Mouse (Mus musculus) spleen, adult 18-20 months (tissue): Measurements from ENCODE around the gene Rin3.

Experiments
- DNase-seq, 2 experiments: peaks; one replicate each; pipeline ENCODE4 v3.0.0; 2022; ENCODE audit warnings: mixed read lengths in 2 of 2

The Rin3 gene

GRCm38 (mm10) chr12:102426285-102426684 is 143.4 kb downstream of the Rin3 start:
- DNase-seq, result no peak

- DNase-seq, result no peak
These were observed 146.8 kb downstream of the Rin3 start for GRCm38 (mm10) chr12:102429656-102430055.

GRCm38 (mm10) chr12:102430228-102430627 is 147.4 kb downstream of the Rin3 start:
- DNase-seq, result no peak

GRCm38 (mm10) chr12:102432238-102432637 is 149.4 kb downstream of the Rin3 start:
- no peak for DNase-seq

- no peak for DNase-seq
These were observed 151.3 kb downstream of the Rin3 start for GRCm38 (mm10) chr12:102434107-102434506.

GRCm38 (mm10) chr12:102436939-102437526 is 154.2 kb downstream of the Rin3 start:
- DNase-seq, result no peak

GRCm38 (mm10) chr12:102437952-102438351 is 155.1 kb downstream of the Rin3 start:
- no peak for DNase-seq

- no peak for DNase-seq
These were observed 156.3 kb downstream of the Rin3 start for GRCm38 (mm10) chr12:102438983-102439631.

GRCm38 (mm10) chr12:102439632-102440023 is 156.8 kb downstream of the Rin3 start, which contains the start of gene Lgmn:
TSS of gene Lgmn (minus strand) at chr12:102439813.
- peak; percentile 97 to 99 for DNase-seq
